Mouse (Mus musculus): Measurements from ENCODE around the gene Agpat2.

Agpat2 gene

DNA sequence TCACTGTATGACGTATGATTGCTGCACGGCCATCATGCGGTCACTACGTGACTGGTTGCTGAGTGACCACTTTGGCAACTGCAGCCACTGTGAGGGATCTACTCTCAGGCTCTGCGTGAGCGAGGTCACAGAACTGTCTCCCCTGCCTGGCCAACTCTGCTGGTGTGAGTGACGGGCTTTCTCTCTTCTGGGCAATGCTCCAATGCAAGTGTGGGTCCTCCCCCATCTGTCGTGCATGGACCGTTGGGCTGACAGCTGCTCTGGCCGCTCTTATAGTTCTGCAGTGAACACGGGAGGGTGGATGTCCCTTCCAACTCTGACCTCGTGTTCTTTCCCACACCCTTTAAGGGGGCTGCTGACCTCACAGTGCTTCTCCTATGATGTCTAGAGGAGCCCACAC, 30.8 kb downstream of the Agpat2 start:
- no peak for DNase-seq

DNA sequence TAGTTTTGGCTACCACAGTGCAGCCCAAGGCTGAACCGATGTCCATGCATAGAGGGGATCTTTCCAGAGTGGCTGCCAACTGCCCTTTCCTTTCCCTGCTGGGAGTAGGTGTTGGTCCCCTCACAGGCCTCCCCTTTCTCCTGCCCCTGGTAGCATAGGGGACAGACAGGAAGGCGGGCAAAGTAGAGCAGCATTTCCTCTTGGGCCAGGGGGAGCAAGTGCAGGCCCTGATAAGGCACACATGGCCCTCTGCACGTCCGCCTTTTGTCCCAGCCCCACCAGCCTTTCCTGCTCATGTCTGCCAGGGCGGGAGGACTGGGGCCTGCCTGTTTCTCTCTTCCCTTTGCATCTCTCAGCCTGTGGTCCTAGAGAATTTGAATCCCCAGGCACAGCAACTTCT, 32.4 kb downstream of the Agpat2 start:
- DNase-seq = no peak

DNA sequence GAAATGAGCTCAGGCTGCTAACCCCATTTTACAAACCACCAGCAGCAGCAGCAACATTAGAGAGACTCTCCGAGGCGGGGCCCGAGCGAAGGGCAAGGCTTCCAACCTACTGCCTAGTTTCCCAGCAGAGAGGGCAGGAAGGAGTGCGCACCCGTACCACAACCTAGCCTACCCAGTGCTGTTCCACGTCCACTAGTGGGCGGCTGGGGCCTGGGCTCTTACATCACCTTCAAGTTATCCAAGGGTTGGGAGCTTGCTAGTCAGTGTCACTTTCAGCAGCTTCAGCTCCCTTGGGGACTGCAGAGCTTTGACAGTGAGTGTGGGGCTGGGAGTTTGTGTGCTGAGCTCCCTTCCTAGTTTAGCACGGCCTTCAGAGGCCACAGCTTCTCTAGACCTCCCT, 32.8 kb downstream of the Agpat2 start:
- DNase-seq = no peak

DNA sequence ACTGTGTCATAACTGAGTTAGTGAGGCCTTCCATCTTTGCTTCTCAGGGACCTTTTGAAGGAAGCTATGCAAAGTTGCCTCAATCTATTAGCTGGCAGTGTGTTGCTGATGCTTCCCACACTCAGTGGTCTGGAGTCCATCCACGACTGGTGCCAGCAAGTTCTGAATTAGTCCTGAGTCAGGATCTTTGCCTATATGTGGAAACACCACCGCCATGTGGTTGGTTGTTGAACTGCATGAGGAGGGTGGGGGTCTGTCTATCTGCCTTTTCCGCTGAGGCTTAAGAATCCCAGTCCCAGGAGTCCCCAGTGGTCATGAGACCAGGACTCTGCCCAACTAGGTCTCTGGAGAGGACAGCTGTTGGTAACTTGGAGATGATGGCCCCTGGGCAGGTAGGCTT, 34.2 kb downstream of the Agpat2 start:
- DNase-seq = peak; percentile 75

DNA sequence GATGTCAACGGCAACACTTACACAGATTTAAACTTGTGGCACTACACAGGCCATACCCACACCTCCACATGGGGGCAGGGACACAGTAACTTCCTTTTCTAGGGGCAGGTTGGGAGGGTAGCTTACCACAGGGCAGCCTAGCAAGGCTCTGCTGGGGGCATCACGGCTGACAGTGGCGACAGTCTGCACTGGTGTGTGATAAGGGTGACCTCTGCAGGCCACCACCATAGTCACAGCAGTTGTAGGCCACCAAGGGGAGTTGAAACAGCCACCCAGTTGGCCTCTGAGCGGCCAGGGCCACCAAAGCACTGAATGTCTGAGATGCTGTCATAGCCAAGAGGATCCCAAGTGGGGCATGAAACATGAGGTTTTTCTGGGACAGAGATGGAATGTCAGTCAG, 38.0 kb downstream of the Agpat2 start:
- DNase-seq = peak; percentile 84

DNA sequence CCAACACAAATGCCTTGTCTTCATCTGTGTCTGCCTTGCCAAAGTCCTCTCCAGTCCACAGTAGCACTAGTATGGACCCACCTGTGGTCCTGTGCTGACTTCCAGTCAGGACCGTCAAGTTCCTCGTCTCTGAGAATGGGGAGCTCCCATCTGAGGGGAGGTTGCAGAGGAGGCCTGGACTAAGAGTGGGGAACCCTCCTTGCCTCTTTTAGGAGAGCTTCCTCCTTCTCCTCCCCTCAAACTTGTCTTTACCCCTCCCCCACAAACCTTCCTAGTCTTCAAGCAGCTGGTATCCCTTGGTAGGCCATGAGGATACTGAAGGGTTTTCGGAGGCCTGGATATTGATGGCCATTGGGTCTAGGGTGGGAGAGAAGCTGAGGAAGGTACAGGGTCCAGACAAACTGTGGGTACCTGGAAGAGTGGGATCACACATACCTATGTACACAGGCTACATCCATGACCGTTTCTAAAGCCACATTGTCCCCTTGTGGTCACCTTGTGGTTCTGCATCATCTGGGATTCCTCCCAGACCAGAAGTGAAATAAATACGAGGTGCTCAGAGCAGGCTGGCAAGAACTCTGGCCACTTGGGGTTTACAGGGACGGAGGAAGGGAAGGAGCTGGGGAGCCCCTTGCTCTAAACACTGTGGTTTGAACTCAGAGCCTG, 42.7 kb downstream of the Agpat2 start:
- DNase-seq = peak; percentile 40

DNA sequence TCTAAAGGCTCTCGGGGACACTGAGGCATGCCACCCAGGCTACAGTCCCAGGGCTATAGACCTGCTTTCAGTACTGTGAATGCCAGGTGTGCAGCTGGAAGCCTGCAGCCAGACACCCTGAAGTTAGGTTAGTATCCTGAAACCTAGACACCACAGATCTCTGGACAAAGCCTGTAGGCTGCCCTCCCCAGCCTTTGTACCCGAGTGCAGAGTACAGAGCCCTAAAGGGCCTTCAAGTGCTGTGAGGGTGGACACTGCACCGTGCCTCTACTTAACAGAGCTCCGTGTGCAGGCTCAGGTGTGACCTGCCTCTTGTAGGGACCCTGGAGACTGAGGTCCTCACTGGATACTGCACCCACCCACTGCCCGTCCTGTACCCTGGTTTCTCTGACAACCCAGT, 43.7 kb downstream of the Agpat2 start:
- DNase-seq = no peak

DNA sequence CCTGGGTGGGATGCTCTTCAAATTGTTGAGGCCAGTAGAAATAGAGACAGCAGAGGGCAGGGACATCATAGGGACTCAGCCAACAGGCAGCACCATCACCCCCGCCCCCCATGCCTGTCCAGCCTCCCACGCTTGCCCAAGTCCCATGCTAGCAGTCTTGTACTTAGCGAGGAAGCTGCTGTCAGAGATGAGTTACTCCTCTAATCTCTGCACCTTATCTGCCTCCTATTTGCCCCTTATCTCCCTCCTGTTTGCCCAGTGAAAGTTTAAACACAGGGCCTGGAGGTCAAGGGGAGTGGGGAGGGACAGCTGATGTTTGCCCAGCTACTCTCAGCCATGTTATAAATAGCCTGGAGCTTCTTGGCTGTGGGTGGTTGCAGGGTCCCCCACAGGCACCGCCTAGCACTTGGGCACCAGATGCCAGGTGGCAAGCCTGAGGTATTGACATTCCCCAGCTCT, 47.7 kb downstream of the Agpat2 start:
- peak; percentile 44 for DNase-seq

DNA sequence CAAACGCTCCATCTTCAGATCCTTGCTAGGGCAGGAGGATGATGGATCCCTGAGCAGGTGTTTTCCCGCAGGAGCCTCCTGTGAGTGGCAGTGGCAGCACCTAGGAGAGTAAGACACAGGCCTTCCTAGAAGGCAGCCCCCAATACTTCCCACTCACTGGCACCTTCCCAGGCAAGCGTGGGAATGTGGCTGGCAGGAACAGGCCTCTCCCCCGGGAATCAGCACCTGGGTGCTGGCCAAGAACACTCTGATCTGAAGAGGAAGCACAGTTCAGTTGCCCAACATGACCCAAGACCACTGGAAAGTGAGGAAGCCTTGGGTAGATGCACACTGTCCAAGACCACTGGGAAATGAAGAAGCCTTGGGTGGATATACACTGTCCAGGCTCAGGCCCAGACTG, 49.1 kb downstream of the Agpat2 start:
- no peak for DNase-seq

DNA sequence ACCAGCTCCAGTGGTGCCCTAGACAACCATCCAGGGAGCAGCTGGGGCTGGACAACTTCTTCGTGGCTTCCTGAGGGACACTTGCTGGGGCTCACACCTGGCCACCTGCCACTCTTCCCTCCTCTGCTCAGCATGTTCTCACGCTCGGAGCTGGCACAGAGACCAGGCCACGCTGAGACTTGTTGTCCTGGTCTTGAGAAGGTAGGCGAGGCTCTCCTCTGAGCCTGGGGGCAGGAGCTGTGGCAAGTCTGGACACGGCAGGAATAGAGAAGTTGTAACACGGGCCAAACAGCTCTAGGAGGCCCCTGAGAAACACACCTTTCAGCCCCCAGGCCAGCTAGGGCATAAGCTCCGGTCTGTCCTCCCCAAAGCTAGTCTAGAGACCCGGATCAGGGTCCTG, 50.3 kb downstream of the Agpat2 start:
- DNase-seq = no peak

DNA sequence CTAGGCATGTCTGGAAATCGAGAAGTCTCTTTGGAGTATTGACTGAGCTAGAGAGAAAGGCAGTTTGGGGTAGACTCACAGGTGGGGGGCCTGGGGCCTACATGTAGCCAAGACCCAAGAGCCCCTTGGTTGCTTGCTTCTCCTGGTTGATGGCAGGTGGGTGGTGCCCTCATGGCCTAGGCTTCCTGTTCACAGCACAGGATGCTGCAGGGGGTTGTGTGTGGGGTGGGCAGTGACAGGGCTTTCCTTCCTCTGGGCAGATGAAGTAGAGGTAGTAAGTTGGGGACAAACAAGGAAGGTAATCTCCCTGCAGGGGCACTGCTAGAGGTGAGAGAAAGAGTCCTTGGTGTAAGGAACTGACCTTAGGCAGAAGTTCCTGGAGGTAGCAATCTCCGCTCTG, 52.2 kb downstream of the Agpat2 start:
- peak; percentile 84 for DNase-seq

DNA sequence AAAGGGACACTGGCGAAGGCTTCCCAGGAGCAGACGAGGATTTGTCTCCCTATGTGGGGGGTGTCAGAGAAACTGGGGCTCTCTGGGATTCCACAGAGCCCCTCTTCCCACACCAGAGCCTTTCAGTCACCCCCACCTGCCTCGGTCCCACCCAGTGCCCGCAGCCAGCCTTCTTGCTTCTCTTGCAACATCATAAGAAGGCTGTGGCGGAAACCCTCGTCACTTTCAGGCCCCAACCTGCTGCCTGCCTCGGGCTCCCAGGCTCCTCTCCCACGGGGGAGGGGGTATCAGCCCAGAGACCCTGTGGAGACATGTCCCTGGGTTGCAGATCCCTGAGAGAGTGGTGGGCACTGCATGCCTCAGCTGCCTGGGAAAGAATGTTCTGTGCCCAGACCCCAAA, 52.8 kb downstream of the Agpat2 start:
- DNase-seq = peak; percentile 83

DNA sequence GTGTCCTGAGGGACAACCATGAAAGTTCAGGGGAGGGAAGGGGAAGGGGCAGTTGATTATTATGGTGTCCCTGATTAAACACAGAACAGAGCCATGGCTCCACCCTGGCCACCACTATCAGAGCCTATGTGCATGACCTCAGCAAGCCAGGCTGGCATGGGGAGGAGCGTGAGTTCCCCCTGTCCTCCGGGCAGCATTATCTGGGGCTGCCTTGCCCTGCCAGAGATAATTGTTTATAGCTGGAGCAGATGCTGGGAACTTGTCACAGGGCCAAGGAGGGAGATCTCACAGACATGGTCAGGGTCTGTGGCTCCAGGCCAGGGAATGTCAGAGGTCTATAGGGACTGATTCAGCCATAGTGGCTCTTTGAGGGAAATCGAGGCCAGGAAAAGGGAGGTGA, 53.4 kb downstream of the Agpat2 start:
- DNase-seq = no peak

DNA sequence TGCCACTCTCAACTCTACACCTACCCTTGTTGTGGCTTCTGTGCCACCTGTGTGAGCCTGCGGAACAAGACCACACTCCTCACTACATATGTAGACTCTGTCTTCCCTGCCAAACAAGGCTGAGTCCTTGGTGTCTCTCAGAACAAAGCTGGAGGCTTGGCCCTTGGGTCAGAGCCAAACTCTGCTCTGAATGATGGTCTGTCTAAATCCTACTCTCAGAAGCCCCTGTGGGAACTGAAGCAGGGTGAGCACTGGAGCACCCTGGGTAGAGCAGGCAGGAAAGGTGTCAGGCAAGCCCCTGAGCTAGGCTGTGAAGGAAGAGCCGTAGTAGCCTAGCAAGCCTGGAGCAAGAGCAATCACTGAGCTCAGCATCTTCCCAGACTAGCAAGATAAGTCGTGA, 54.0 kb downstream of the Agpat2 start:
- peak; percentile 60 for DNase-seq

DNA sequence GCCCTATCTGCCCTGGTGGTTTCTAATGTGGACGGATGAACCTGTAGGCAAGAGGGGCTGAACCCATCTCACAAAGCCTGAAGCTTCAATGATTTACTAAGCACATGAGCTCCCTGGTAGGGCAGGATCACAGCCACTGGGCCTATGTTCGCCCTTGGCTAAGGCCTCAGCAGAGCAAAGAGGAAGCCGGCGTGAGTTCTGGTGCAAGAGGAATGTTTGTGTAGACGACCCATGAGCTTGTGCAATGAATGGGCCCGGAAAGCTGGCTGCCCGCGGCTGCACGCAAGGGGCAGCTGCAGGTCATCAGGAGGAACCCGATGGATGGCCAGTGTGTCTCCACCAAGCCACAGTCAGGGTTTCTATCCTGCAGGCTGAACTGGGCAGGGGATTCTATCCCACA, 54.4 kb downstream of the Agpat2 start:
- DNase-seq = peak; percentile 36

DNA sequence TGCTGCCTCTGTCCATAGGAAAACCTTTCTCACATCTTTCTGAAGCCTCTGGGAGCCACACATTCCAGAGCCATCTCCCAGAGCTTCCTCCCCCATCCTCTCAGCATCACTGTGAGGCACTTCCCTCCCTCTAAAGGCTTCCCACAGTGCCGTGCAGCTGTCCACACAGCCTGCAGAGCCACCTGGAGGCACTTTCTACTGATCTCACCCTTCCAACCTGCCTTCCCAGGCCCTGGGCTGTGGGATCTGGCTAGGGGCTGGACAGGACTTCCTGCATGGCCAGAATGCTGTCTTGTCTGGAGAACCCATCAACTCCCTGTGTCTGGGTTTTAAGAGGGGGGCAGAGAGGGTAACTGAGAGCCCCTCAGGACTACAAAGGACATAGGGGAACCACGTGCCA, 56.7 kb downstream of the Agpat2 start:
- no peak for DNase-seq

DNA sequence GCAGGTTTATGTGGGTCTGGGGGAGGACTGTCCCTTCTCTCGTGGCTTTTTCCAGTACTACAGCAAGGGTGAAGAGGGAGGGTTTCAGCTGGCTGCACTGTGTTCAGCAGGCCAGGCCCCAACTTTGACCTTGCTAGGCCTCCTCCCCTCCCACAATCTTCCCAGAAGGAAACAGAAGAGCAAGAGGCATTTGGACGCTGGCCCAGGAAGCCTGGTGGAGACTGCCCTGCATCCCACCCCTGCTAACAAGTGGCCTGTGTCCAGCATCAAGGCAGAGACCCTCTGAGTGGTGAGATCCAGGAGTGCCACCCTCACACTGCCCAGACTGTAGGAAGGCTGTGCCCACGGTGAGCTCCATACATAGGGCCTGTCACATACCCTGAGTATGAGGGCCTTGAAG, 60.0 kb downstream of the Agpat2 start:
- no peak for DNase-seq

DNA sequence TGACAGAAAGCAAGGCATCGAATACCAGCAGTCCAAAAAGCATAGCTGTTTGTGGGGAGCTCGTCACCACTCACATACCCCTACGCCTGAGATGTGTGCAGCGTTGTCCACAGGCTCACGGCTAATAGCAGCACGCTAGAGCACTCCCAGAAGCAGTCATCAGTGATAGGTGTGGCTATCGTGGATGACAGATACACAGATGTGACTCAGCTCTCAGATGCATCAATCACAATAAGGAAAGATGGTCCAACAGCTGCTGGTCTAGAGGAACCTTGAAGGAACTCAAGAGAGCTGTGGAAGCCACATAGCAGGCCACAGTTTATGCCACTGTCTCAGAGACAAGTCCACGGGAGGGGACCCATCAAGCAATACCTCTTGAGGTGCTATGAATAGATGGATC, 60.4 kb downstream of the Agpat2 start:
- no peak for DNase-seq

DNA sequence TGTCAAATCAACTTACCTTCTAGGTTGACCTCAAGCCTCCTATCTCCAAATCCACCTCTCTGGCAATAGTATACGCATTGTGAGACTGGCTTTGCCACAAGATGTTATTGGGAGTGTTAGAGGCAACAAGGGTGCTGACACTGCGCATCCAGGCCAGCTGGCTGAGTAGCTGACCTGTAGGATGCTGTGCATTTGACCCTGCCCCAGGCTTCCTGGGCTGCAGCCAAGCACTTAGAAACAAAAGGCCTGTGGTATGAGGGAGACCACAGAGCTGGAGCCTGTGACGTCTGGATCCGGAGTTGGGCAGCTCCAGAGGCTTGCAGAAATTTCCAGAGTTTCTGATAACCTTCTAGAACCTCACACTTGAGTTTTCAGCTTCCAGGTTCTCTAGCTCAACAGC, 61.1 kb downstream of the Agpat2 start:
- no peak for DNase-seq
